Mouse (Mus musculus) adrenal gland, postnatal 25 days (tissue): ENCODE results near the gene Timeless. TPM values are rescaled to one million over a fixed set of nuclear protein-coding genes. Genes with fewer than 3 reads are reported as not detected.
"Not testable (repeated sequence)": the region's sequence is repeated elsewhere in the genome, so short reads cannot be mapped to it uniquely, and the experiment has no call there.

ENCODE experiments used
- DNase-seq: peaks from one replicate; pipeline ENCODE4 v3.0.0; 2021; ENCODE audit warnings: mixed read lengths
- total RNA-seq: library from RNA; stranded (reverse); gene quantifications from 2 replicates; pipeline ENCODE4 v1.2.3, GENCODE M21; 2021

The Timeless gene
- total RNA-seq, 1 experiment from 2014 or later = 20.7 TPM

DNA sequence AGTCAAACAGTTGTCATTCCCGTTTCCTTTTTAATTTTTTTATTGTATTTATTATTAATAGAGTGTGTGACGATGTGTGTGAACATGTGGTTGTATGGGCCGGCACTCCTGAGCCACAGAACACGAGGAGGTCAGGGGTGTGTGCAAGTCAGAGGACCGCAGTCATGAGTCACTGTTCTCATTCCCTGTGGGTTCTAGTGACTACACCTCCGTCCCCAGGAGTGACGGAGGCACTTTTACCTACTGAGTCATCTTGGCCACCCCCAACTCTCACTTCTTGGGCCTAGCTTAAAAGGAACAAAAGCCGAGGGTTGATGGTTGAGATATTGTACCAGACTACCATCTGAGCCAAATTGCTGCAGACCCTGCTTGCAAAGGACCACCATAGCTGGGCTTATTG is 24.5 kb downstream of the Timeless start:
- DNase-seq = no peak

DNA sequence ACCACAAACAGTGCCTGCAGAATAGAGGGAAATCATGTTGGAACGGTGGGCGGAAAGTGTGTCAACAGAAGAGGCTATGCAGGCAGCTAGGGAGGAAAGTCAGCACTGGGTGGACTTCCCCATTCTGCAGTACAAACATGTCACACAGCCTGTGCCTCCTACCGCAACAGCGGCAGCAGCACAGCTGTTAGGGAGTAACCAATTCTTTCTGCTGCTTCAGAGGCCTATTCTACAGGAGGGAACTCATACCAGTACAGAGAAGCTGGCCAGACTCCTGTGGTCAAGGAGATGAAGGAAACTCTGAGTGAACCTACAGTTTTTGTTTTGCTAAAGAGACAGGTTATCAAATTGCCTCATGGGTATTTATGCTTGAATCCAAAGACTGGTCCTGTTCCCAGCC is 27.1 kb downstream of the Timeless start:
- DNase-seq = no peak

DNA sequence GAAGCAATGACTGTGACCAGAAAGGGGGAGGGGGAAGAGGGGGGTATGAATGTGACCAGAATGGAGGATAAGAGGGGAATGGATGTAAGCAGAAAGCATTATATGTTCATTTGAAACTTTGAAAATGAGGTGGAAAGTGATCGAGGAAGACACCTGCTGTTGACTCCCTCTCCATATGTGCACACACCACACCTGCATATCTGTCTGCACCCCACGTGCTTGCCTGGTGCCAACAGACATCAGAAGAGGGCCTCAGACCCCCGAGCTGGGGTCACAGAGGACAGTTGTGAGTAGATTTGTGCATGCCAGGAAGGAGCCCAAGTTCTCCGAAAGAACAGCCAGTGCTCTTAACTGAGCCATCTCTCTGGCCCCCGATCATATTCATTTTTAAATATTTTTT is 28.1 kb downstream of the Timeless start:
- no peak for DNase-seq

DNA sequence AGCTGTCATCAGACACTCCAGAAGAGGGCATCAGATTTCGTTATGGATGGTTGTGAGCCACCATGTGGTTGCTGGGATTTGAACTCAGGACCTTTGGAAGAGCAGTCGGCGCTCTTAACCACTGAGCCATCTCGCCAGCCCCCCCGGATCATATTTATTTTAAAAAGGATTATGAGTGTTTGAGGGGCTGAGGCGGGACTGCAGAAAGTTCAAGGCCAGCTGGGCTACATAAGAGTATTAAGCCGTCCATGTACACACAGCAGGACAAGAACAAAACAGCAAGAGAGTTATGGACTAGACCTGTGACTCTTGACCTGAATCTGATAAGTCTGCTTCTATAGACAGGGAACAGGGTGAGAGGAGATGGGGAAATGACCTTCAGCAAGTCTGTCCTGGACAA is 28.5 kb downstream of the Timeless start:
- not testable (repeated sequence) for DNase-seq

DNA sequence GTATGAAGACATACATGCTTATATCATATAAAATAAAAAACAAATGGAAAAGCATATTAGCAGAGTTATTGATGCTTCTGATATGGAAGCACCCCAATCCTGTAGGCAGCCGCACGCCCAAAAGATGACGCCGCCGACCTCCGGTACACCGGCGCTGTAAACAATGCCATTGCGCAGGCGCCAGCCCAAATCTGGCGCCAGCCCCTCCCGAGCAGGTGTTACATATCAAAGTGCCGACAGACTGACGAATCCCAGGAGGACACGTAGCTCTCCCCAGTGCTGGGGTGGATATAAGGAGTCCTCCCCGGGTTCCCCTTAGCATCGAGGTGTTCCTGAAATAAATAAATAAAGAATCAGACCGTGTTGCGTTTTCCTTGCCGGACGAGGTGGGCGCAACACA is 30.4 kb downstream of the Timeless start:
- no peak for DNase-seq

DNA sequence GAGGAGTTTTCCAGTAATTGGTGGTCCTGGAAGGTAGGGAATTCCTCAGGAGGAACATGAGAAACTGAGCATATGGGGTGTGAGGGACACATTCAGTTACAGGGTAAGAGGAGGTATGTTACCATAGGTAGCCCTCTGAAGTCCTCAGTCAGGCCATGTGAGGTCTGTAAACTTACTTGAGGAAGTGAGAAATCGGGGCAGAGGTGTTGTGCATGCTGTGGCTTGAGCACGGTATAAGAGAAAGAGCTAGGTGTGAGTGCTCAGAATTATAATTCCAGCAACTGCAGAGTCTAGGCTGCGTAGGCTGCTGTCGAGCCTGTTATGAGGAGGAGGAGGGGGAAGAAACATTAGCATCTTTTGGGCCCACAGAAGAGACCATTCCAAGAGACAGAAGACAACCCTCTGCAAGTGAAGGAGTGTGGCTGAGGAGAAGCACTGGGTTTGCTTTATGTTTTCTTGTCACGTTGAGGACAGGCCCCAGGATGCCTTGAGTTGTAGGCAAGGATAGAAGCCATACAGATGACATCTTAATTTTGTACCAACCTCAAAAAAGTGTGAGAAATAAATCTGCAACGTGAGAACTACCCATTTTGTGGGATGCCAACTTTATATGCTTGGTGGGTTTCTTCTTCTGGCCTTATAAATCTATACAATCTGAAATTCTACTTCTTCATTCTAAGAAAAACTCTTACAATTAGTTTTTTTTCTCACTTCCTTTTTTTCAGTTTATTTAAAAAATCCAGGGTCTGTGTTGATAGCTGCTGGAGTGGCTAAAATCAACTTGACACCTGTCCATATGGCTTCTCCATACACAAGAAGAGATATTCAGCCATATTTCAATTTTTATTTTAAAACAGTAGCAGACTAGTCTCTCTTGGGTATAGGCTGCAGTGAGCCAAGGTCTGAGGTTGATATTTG is 31.8 kb downstream of the Timeless start:
- no peak for DNase-seq

DNA sequence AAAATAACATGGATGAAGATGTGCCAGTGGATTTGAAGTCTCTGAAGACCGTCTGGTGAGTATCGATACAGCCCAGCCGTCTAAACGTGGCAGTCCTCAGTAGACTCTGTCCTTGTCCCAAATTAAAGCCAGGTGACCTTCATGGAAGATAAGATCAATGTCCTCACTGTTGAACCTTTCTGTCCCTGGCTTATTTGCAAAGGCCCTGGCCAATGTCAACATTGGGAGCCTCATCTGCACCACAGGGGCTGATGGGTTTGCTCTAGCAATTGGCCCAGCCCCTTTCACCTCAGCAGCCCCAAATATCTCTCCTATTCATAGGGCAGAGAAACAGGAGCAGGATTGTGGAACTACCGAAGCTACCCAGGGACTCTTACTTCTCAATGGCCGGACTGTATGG is 36.5 kb downstream of the Timeless start, which contains the start of gene Apof:
Apof (plus strand) TSS at position 301 of the 400 bp plus-strand sequence.
- no peak for DNase-seq

DNA sequence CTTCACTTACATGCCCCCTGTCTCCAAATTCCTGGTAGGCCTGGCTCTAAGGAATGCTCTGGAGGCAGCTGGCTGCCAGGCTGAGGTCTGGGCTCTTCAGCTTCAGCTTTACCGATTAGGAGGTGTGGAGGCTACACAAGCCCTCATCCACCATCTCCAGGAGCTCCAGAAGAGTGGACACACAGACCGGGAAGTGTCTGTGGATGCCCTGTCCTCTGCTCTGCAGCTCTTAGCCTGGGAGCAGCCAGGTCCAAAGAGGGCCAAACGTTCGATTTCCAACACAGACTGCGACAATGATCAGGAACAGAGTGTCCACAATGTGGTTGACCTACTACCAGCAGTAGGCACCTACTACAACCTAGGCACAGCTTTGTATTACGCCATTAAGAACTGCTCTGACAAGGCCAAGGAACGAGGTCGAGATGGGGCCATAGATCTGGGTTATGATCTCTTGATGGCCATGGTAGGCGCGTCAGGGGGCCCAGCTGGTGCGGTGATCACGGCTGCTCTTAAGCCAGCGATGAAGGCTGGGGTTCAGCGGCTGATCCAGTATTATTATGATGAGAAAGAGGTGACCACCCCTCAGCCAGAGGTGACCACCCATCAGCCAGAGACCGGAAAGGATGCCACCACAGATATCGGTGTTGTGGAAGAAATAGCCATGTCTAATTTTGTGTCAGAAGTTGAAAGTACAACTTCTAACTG is 37.5 kb downstream of the Timeless start:
- no peak for DNase-seq

DNA sequence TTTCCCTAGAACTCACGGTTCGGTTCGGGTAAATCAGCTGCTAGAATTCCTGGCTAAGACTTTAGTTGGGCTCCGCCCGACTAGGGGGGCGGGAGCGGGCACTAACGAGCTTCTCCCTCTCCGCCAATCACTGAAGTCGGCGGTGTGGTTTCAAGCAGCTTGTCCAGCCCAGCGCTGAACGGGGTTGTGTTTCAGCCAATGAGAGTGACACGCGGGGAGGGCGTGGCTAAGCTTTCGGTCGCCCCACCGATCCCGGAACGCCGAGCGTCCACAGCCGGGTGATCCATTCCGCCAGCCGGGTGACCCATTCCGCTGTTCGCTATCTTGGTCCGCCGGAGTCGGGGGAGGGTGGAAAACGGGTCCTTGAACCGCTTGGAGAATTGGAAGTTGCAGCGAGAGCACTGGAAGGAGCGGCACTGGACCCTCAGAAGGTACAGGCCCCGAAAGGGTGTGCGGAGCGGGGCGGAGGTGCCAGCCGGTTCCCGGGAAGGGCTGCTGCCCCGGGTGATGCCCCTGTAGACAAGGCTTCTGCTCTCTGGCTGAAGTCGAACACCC is 38.5 kb downstream of the Timeless start, which contains the start of gene Stat2:
Stat2 (plus strand) TSS at position 273 of the 555 bp plus-strand sequence.
- peak; percentile 97 for DNase-seq

DNA sequence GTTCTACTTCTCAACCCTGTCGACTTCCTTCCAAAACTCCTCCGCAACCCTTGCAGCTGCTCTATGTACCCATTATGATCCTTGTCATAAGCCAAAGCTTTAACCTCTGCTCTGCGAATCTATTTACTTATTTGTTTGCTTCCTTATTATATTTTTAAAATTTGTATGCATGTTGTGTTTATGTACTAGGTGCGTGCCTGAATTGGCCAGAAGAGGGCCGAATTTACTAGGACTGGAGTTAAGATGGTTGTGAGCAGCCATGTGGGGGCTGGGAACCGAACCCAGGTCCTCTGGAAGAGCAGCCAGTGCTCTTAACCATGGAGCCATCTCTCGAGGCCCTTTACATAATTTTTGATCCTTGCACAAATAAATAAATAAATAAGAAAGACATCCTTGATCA is 39.0 kb downstream of the Timeless start:
- DNase-seq = no peak

DNA sequence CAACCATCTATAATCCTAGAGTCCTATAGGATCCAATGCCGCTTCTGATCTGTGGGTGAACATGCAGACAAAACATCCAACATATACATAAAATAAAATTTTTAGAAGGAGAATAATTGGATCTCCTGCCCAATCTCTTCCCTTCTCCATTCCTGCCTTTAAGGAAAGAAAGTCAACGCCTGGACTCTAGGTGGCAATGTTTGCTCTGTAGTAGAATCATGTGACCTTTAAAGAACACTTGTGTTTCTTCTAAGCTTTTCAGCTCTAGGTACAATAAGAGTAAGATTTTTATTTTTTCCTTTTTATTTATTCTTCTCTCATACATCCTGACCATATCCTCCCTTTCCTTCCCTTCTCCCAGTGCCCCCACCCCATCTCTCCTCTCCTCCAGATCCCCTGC is 40.0 kb downstream of the Timeless start:
- no peak for DNase-seq

DNA sequence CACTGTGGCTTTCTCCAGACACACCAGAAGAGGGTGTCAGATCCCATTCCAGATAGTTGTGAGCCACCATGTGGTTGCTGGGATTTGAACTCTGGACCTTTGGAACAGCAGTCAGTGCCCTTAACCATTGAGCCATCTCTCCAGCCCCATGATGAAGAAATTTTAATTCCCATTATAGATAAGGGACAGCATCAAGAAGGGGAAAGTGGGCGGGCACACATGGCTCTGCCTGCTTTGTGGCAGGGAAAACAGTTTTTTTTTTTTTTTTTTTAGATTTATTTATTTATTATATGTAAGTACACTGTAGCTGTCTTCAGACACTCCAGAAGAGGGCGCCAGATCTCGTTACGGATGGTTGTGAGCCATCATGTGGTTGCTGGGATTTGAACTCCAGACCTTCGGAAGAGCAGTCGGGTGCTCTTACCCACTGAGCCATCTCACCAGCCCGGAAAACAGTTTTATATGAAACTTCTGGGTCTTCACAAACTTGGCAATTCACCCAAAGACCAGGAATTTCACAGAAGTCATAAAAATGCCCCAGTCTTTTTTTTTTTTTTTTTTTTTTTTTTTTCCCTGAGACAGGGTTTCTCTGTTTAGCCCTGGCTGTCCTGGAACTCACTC is 41.1 kb downstream of the Timeless start:
- DNase-seq = not testable (repeated sequence)

DNA sequence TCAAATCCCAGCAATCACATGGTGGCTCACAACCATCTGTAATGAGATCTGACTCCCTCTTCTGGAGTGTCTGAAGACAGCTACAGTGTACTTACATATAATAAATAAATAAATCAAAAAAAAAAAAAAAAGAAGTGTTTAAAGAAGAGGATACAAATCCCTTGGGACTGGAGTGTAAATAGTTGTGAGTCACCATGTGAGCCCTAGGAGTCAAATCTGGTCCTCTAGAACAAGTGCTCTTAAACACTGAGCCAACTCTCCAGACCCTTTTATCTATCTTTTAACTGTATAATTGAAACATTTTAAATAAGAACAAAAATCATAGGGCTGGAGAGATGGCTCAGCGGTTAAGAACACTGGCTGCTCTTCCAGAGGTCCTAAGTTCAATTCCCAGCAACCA is 43.5 kb downstream of the Timeless start:
- not testable (repeated sequence) for DNase-seq

DNA sequence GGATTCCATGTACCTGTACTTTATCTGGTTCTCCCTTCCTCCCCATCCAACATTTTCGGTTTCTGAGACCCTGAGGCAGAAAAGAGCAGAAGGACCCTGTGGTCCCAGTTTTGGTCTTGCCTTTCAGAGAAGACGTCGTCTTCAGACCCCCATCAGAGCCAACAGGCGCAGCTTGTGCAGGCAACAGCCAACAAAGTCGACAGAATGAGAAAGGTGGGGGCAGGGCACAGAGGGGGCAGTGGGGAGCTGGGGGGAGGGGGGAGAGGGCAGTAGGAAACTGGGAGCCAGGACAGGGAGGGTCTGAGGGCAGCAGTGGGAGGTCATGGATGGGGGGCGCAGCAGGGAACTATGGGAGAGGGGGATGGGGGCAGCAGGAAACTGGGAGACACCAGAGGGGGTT is 46.3 kb downstream of the Timeless start:
- DNase-seq = no peak

DNA sequence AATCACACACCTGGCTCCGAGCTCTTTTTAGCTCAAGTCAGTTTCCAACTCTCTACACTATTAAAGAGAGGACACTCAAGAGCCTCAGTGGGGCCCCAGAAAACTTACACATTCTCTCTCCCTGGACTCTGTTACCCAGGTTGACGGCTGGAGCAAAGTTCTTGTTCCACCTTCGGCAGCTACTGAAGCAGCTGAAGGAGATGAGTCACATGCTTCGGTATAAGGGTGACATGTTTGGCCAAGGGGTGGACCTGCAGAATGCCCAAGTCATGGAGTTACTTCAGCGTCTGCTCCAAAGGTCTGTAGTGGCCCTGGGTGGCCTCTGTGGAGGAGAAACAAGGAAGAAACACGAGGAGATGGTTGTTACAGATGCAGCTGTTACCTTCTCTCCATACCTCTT is 49.1 kb downstream of the Timeless start:
- DNase-seq = no peak

DNA sequence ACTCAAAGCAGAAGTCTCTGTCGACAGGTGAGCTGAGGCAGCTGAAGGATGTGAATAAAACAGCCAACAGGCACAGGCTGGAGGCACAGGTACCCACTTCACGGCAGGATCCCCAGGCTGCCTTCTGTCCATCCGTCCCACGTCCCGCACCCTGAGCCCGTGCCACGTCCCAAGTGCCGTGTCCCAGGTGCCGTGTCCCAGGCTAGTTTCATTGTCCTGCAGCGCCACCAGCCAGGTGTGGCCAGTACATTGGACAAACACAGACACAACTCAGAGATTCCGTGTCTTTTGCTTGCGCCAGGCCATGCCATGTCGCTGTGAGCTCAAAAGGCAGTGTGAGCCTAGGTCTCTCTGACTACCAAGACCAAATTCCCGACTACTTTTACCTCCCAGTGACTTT is 49.8 kb downstream of the Timeless start:
- no peak for DNase-seq

DNA sequence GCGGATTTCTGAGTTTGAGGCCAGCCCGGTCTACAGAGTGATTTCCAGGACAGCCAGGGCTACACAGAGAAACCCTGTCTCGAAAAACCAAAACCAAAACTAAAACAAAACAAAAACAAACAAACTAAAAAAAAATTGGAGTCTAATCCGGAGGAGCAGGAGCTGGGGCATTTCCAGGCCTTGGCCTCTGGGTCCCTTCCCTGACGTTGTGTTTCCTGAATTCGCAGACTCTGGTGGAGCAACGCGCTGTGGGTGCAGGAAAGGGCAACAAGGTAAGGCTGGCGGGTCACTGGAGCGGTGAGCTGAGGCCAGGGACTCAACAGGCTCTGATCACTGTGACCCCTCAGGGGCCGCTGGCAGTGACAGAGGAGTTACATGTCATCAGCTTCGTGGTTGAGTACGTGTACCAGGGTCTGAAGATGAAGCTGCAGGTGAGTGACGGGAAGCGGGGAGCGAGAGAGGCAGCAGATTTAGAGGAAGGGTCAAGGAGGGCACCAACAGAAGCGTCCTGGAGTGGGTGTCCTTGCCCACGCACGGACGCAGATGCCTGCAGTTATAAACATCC is 51.1 kb downstream of the Timeless start:
- no peak for DNase-seq

DNA sequence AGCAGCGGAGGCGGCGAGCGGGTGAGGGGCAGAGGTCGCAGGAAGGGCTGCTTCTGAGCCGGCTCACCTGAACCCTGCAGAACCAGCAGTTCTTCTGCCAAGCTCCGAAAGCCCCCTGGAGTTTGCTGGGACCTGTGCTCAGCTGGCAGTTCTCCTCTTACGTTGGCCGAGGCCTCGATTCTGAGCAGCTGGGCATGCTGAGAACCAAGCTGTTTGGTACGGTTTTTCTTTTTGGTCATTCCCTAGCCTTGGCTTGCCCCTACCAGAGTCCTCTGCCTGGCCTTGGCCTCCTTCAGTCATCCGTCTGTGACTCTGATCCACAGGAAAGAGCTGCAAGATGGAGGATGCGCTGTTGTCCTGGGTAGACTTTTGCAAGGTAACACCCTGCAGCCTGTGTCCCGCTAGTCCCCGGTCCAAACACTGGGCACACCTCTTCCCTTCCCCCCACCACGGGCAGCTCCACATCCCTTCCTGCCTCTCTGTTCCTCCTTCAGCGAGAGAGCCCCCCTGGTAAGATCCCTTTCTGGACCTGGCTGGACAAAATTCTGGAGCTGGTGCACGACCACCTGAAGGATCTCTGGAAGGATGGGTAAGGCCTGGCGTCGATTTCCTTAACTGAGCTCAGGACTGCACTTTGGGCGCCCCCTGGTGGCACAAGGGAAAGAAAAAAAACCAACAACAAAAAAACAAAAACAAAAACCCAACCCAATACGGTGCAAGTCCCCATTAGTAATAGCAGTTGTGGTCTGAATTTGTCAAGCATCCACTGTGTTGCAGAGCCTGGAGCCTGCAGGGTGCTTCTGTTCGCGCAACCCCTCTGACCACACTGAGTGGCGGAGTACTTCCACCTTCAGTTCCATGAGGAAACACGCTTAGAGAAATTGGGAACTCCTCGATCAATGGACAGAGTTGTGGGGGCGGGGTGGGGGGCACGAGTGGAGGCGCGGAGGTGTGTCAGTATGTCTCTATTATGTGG is 52.0 kb downstream of the Timeless start:
- DNase-seq = peak; percentile 72

DNA sequence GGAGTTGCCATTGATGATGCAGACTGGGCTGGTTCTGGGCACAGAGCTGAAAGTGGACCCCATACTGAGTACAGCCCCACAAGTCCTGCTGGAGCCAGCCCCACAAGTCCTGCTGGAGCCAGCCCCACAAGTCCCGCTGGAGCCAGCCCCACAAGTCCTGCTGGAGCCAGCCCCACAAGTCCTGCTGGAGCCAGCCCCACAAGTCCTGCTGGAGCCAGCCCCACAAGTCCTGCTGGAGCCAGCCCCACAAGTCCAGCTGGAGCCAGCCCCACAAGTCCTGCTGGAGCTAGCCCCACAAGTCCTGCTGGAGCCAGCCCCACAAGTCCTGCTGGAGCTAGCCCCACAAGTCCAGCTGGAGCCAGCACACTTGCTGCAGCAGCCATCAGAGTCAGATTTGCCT is 58.7 kb downstream of the Timeless start:
- DNase-seq = not testable (repeated sequence)

DNA sequence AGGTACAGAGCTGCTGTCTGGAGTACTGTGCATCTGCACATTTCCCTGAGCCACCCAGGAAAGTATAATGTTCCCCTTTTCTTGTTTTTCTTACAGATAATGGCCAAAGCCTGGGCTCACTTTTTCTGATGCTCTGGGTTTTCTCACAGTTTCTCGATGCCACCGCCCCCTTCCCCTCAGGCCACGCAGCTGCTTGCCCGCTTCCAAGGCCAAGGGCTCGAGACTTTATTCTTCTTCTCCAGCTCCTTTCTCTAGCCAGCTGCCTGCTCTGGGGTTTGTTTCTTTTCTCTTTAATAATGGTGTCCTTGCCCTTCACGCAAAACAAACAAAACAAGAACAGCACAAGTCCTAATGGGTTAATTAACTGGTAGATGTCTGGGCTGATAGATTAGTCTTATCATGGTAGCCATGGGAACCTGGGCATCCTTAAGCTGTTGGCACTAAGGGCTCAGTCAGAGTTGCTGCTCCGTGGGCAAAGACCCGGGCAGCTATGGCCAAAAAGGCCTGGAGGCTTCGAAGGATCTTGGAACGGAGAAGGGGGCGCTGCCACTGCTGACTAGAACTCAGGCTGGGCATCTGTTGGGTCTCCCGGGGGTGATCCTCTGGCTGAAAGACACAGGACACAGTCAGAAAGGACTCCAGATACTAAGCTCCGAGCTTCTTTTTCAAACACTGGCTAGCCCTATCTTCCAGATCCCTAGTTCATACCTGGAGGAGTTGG is 64.7 kb downstream of the Timeless start:
- no peak for DNase-seq
